Mouse (Mus musculus) cortical plate, adult 2 months (tissue): ENCODE data around the gene Slc17a7.

Experiments used
- CTCF ChIP-seq: fragments of 200-500 bp; IDR thresholded peaks from 2 replicates; pipeline ENCODE4 v1.5.1; 2011; ENCODE audit warnings: mild to moderate bottlenecking, control low read depth, low read length; ENCODE audit not compliant: insufficient read depth; ENCODE audit errors: extremely low read depth
- POLR2A ChIP-seq: fragments of 200-500 bp; IDR thresholded peaks from 2 replicates; pipeline ENCODE4 v1.6.1; 2011; ENCODE audit warnings: mild to moderate bottlenecking, low read length, control low read depth; ENCODE audit not compliant: insufficient read depth; ENCODE audit errors: extremely low read depth

DNA sequence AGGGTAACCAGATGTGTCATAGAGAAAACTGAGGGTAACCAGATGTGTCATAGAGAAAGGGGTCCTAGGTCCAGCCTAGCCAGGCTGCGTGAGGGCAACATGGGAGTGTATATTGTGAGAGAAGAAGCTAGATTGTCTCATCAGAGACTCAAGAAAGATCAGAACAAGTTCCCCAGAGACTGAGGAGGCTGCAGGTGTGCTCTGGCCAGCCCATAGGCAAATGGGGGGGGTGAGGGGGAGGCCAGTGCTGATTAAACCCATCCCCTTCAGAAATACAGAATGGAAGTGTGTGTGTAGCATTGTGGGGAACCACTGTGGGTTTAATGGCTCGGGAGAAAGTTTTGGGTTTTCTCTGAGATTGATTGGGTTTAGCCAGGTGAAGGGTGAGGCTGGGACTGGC, 57.9 kb downstream of the Slc17a7 start:
- TF ChIP-seq CTCF, result no peak
- TF ChIP-seq POLR2A, result no peak
